ENCODE assay signal across 9 mouse cellular contexts in the genomic region with DNA sequence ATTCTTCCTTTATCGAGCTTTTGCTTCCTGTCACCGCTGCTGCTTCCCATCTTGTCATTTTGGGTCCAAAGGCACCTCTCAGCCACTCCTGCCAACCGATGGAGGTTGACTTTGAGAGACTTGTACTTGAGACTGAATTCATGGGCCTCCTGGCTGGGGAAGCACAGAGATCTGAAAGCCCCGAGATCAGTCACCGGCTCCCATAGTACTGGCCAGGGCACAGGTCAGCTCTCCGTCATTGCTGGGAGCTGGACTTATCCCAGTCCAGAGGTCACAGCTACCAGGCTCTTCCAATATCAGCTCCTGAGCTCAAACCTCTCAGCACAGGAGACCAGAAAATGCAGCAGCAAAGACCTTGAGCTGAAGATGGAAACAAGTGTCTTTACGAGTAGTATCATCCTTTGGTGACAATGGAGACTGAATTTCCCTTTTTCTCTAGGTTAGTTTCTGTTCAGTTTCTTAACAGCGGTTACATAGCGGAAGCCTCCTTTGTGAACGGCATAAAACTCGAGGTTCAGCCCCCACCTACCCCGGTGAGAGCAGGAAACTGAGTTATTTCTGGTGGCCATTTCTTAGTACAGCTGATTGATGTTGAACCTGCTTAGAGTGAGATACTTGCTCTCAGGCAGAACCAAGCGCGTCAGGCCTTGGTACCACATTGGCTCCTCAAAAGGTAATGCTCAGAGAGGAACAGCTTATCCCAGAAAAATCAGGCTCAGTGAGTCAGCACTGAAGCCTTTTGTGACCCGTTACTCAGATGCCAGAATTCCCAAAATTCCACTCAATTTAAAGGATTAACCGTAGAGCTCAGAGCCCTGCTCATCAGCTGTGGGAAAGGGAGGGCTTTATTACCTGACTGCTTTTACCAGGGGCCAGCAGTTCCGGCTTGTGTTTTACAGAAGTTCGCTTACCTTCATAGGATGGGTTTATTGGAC. TPM values are rescaled to one million over a fixed set of nuclear protein-coding genes. Genes with fewer than 3 reads are reported as not detected.
A peak's percentile ranks its signal among the peaks of the same experiment; 100 is the strongest.
DNase-seq lines count a peak whose midpoint lies in the region; ATAC-seq and TF ChIP-seq lines count a peak whose summit lies in the region.
"Had no signal": no experiment of that assay in that cellular context is flagged by ENCODE, and none has a peak within 500 bp of the region (broad histone marks: within the 10 kb centered on the region; RNA-seq: fewer than 3 reads in every experiment).

No protein-coding gene starts in this region.

- 84% methylated on average over 18 of the region's 18 CpGs for WGBS in hindbrain, embryonic 13.5 days

- no peak overlapping the region for H3K4me3 ChIP-seq in layer of hippocampus, adult 2 months
- no peak overlapping the region for H3K4me3 ChIP-seq in hindbrain, embryonic 13.5 days
- H3K4me3 ChIP-seq: embryonic facial prominence, embryonic 12.5 days had no signal

- no peak overlapping the region for H3K9ac ChIP-seq in hindbrain, embryonic 13.5 days
- H3K9ac ChIP-seq: embryonic facial prominence, embryonic 12.5 days had no signal

- H3K4me1 ChIP-seq in hindbrain, embryonic 13.5 days (replicated peaks), result peaks cover 36% of the 10 kb centered on the region

- peaks cover 16% of the 10 kb centered on the region for H3K27me3 ChIP-seq in hindbrain, embryonic 13.5 days
- H3K27me3 ChIP-seq: embryonic facial prominence, embryonic 12.5 days had no signal

- ATAC-seq in granulocyte monocyte progenitor cell, adult 5-6 weeks (replicated peaks; ENCODE audit: poor library complexity, severe bottlenecking), result peak; percentile 9
- ATAC-seq in megakaryocyte progenitor cell, adult 5-6 weeks (replicated peaks; ENCODE audit: poor library complexity), result 0 out of 2 replicates have a peak, but pooled peaks have one; percentile 7
- ATAC-seq in hindbrain, embryonic 13.5 days (ENCODE audit: low FRiP score), result no peak

- H3K9me3 ChIP-seq in hindbrain, embryonic 13.5 days, result no peaks in the 10 kb centered on the region
- H3K9me3 ChIP-seq: embryonic facial prominence, embryonic 12.5 days had no signal

- H3K4me2 ChIP-seq in hindbrain, embryonic 13.5 days, result no peak overlapping the region
- H3K4me2 ChIP-seq: embryonic facial prominence, embryonic 12.5 days had no signal

- no peak for TF ChIP-seq CTCF in layer of hippocampus, adult 2 months (conservative IDR thresholded peaks at IDR 0.05)

- H3K36me3 ChIP-seq in hindbrain, embryonic 13.5 days, result no peaks in the 10 kb centered on the region
- H3K36me3 ChIP-seq: embryonic facial prominence, embryonic 12.5 days had no signal

- no peak for DNase-seq in layer of hippocampus, adult 2 months (ENCODE audit: low spot score in 2 of 2)
- no peak for DNase-seq in layer of hippocampus, adult 9-11 months
- DNase-seq in thymus, postnatal 36 days, result peak; percentile 64 to 79
- no peak for DNase-seq in urinary bladder, adult 2 months (ENCODE audit: low spot score)
- no peak for DNase-seq in embryo, embryonic 11 days

- peak overlapping the region; percentile 55 for H3K27ac ChIP-seq in layer of hippocampus, adult 2 months
- no peak overlapping the region for H3K27ac ChIP-seq in hindbrain, embryonic 13.5 days
- H3K27ac ChIP-seq: embryonic facial prominence, embryonic 12.5 days had no signal

RNA-seq across cellular contexts. Expression of a gene that starts 59.0 kb away (rescaled TPM):
- total RNA-seq in layer of hippocampus, adult 2 months (2021), result 10 to 100 TPM; 77.6 to 82.3 TPM
- 61.3 and 114 TPM in 2 replicates for total RNA-seq in granulocyte monocyte progenitor cell, adult 5-6 weeks (2014; fragmentation: Nextera tagmentation)
- total RNA-seq in granulocyte monocyte progenitor cell, adult 5-6 weeks (2017), result 121 and 131 TPM in 2 replicates
- total RNA-seq in megakaryocyte progenitor cell, adult 5-6 weeks (2015), result 70.8 and 70.9 TPM in 2 replicates
- 121 and 127 TPM in 2 replicates for total RNA-seq in megakaryocyte progenitor cell, adult 5-6 weeks (2017)
- 125 and 127 TPM in 2 replicates for polyA plus RNA-seq in urinary bladder, adult 2 months (2012; rRNA removed)
- polyA plus RNA-seq in hindbrain, embryonic 13.5 days (2015; fragmentation: Nextera tagmentation; extraction: Ambion mirVana), result 35.5 and 39.1 TPM in 2 replicates

Comparison
In these comparisons a context has a peak if more than half of its experiments do, and no peak if none do; other contexts are left out.
1. DNase-seq: peak in thymus, postnatal 36 days (2 of 2); none in layer of hippocampus, adult 2 months (0 of 2), layer of hippocampus, adult 9-11 months (single experiment), urinary bladder, adult 2 months (single experiment) and embryo, embryonic 11 days (single experiment).